Mouse (Mus musculus) cerebellum, adult 11 months (tissue): ENCODE results near the gene Cacna1d.

Experiments used
- DNase-seq: peaks from one replicate; pipeline ENCODE4 v3.0.0; 2022

Gene Cacna1d

GRCm38 (mm10) chr14:30326226-30326625, 165.0 kb downstream of the Cacna1d start:
- no peak for DNase-seq

GRCm38 (mm10) chr14:30324994-30325393, 166.3 kb downstream of the Cacna1d start:
- DNase-seq = no peak

GRCm38 (mm10) chr14:30318715-30319437, 172.4 kb downstream of the Cacna1d start:
- DNase-seq = no peak

GRCm38 (mm10) chr14:30318293-30318692, 173.0 kb downstream of the Cacna1d start:
- DNase-seq = peak; percentile 37

GRCm38 (mm10) chr14:30317616-30318015, 173.6 kb downstream of the Cacna1d start:
- DNase-seq = no peak

- no peak for DNase-seq
Observed at GRCm38 (mm10) chr14:30311206-30311889, 179.9 kb downstream of the Cacna1d start.

GRCm38 (mm10) chr14:30310236-30310635, 181.0 kb downstream of the Cacna1d start:
- no peak for DNase-seq

- no peak for DNase-seq
Observed at GRCm38 (mm10) chr14:30306221-30306620, 185.0 kb downstream of the Cacna1d start.

- DNase-seq = no peak
Observed at GRCm38 (mm10) chr14:30299946-30300345, 191.3 kb downstream of the Cacna1d start.

- DNase-seq = no peak
Observed at GRCm38 (mm10) chr14:30297492-30297891, 193.8 kb downstream of the Cacna1d start.

GRCm38 (mm10) chr14:30292135-30292463, 199.2 kb downstream of the Cacna1d start:
- DNase-seq = no peak

GRCm38 (mm10) chr14:30291389-30292134, 199.7 kb downstream of the Cacna1d start:
- DNase-seq = no peak

- no peak for DNase-seq
Observed at GRCm38 (mm10) chr14:30284446-30284845, 206.8 kb downstream of the Cacna1d start.

GRCm38 (mm10) chr14:30284022-30284421, 207.2 kb downstream of the Cacna1d start:
- peak; percentile 21 for DNase-seq

- DNase-seq = no peak
Observed at GRCm38 (mm10) chr14:30275572-30275971, 215.7 kb downstream of the Cacna1d start.

GRCm38 (mm10) chr14:30272976-30273375, 218.3 kb downstream of the Cacna1d start:
- DNase-seq = no peak

- no peak for DNase-seq
Observed at GRCm38 (mm10) chr14:30272523-30272922, 218.7 kb downstream of the Cacna1d start.

GRCm38 (mm10) chr14:30271856-30272255, 219.4 kb downstream of the Cacna1d start:
- no peak for DNase-seq

GRCm38 (mm10) chr14:30270350-30270749, 220.9 kb downstream of the Cacna1d start:
- no peak for DNase-seq

- DNase-seq = no peak
Observed at GRCm38 (mm10) chr14:30265728-30266127, 225.5 kb downstream of the Cacna1d start.

GRCm38 (mm10) chr14:30261561-30262251, 229.5 kb downstream of the Cacna1d start:
- DNase-seq = no peak

- DNase-seq = no peak
Observed at GRCm38 (mm10) chr14:30257626-30258025, 233.6 kb downstream of the Cacna1d start.

- DNase-seq = no peak
Observed at GRCm38 (mm10) chr14:30256486-30256885, 234.8 kb downstream of the Cacna1d start.
